Mouse (Mus musculus) cerebellum, adult 2 months (tissue): ENCODE data around the gene Mef2b.

Experiments
- CTCF ChIP-seq: fragments of 200-500 bp; IDR thresholded peaks from 2 replicates; pipeline ENCODE4 v1.5.1; 2011; ENCODE audit warnings: low read depth, mild to moderate bottlenecking, control low read depth, low read length, moderate library complexity, borderline replicate concordance; ENCODE audit not compliant: insufficient read depth
- POLR2A ChIP-seq: fragments of 200-500 bp; IDR thresholded peaks from 2 replicates; pipeline ENCODE4 v1.6.1; 2011; ENCODE audit warnings: low read length, control low read depth, borderline replicate concordance; ENCODE audit not compliant: insufficient read depth

GRCm38 (mm10) chr8:70134931-70135330 is 4.6 kb upstream of the Mef2b start:
- TF ChIP-seq CTCF (no peak), POLR2A (no peak)
